Mouse (Mus musculus) pancreas, adult 10 weeks (tissue): ENCODE measurements around the gene Cdh5. TPM values are rescaled to one million over a fixed set of nuclear protein-coding genes. Genes with fewer than 3 reads are reported as not detected.

Experiments
- polyA plus RNA-seq: library from polyadenylated mRNA; stranded (reverse); fragments of 350-450 nt; fragmentation: Illumina TruSeq; extraction: RNeasy Lipid Tissue Mini Kit (QIAGEN cat#74804); gene quantifications from one replicate; pipeline ENCODE4 v1.2.3, GENCODE M21; 2015; ENCODE audit warnings: low read depth, low replicate concordance; ENCODE audit not compliant: insufficient read depth

Cdh5 gene
- polyA plus RNA-seq = 31.3 TPM

DNA sequence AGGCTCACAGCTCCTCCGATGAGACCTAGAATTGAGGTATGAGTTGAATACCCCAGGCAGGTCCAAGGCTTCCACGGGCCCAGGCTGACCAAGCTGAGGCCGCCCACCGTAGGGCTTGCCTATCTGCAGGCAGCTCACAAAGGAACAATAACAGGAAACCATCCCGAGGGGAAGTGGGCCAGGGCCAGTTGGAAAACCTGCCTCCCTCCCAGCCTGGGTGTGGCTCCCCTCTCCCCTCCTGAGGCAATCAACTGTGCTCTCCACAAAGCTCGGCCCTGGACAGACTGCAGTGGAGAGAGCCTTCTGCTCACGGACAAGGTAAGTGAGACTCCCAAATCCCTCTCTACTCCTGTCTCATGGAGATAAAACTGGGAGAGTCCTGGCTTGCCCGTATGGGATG lies at the start of gene Cdh5:
TSS of gene Cdh5 (plus strand) at position 211 of the 400 bp plus-strand sequence.

DNA sequence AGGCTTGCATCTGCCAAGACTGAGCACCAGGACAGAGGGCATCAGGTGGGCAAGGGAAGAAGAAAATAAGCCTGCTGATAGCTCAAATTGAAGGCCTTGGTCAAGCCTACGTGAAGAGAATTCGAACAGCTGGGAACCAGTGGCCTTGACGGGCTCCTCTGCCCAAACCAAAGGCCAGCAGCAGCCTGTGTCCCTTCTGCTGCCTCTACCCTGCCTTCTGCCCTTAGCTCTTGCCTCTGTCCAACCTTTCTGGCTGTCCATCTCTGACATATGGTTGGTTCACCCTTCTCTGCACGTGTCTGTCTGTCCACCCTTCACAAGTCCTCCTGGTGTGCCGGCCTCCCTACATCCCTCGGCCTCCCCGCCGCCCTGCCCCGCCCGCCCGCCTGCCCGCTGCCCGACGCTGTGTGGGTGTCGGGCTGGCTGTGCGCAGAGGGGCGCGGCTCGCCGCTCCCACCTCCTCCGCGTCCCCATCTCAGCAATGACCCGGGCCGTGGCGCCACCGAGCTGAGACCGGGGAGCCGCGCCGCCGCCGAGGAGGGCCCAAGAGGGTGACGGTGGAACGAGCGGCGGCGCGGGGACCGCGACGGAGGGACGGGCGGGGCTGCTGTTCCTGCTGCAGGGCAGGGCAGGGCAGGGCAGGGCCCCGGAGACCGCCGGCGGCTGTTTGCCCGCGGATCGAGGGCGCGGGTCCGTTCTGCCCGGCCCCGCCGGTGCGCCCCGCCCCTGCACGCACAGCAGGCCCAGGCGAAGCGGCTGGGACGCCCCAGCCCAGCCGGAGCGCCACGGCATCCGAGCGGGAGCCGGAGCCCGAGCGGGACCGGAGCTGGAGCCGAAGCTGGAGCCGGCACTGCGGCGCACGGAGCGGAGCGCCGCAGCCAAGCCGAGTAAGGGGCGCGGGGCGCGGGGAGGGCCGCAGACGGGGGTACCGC lies 69.0 kb downstream of the Cdh5 start, which contains the start of gene Bean1:
TSS of gene Bean1 (plus strand) at position 325 of the 932 bp plus-strand sequence.

Other genes starting within 250 kb of the Cdh5 start
- gene Bean1, start 68.8 kb downstream of the Cdh5 start, polyA plus RNA-seq = not detected
- gene Tk2, start 146.9 kb downstream of the Cdh5 start, polyA plus RNA-seq = 14.6 TPM
- 4.4 TPM for gene Cklf, start 149.2 kb downstream of the Cdh5 start, polyA plus RNA-seq
- gene Cmtm2a, start 191.6 kb downstream of the Cdh5 start, polyA plus RNA-seq = not detected
- not detected for gene Gm45711, start 208.5 kb downstream of the Cdh5 start, polyA plus RNA-seq
- not detected for gene Cmtm1, start 208.5 kb downstream of the Cdh5 start, polyA plus RNA-seq
- not detected for gene Gm11020, start 219.9 kb downstream of the Cdh5 start, polyA plus RNA-seq
- gene Cmtm2b, start 220.6 kb downstream of the Cdh5 start, polyA plus RNA-seq = not detected
- 14.8 TPM for gene Cmtm3, start 237.8 kb downstream of the Cdh5 start, polyA plus RNA-seq